Mouse (Mus musculus) urinary bladder, postnatal 4 days (tissue): ENCODE measurements around the gene Gm14743.
"Not testable (repeated sequence)": the region's sequence is repeated elsewhere in the genome, so short reads cannot be mapped to it uniquely, and the experiment has no call there.

Source experiments
- DNase-seq, 2 experiments: peaks; one replicate each; pipeline ENCODE4 v3.0.0; 2021 to 2022; ENCODE audit warnings: low spot score in 2 of 2

Gene Gm14743

GRCm38 (mm10) chrX:78245821-78246220, at the start of gene Gm14743:
Gene Gm14743 (minus strand): TSS chrX:78245921.
- DNase-seq = not testable (repeated sequence)

DNA sequence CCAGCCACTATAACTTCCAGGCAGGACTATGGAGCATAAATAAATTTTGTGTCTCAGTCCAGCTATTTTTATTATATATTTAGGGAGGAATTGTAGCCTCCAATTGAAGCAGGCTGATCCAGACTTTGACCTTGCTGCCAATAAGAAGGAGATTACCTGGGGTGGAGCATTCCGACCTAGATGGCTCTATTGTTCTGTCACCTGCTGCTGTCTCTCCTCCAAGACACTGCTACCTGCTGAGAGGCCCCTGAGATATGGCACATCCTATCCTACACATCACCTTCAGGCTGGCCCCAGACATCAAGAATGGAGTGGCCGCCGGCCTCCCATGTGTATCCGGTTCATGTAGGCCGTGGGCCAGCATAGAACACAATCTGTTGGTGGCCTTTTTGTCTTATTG, 42.9 kb downstream of the Gm14743 start:
- no peak for DNase-seq

DNA sequence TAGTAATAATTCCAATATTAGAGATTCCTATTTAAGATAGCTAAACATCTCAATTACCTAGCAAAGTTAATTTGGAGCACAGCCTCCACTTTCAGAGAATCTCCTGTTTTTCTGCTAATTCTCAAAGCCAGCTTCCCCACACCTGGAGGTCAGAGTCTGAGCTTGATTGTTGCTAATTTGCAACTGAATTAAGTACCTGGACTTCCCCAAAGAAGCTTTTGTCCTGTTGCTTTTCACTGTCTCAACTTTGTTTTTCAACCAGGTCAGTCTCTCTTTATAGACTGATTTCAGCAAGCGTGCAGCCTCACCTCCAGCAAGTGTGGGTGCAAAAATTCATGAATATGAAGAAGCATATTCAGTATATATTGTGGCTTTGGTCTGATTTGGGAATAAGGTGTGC, 43.5 kb downstream of the Gm14743 start:
- DNase-seq = not testable (repeated sequence)
